In the genomic region with DNA sequence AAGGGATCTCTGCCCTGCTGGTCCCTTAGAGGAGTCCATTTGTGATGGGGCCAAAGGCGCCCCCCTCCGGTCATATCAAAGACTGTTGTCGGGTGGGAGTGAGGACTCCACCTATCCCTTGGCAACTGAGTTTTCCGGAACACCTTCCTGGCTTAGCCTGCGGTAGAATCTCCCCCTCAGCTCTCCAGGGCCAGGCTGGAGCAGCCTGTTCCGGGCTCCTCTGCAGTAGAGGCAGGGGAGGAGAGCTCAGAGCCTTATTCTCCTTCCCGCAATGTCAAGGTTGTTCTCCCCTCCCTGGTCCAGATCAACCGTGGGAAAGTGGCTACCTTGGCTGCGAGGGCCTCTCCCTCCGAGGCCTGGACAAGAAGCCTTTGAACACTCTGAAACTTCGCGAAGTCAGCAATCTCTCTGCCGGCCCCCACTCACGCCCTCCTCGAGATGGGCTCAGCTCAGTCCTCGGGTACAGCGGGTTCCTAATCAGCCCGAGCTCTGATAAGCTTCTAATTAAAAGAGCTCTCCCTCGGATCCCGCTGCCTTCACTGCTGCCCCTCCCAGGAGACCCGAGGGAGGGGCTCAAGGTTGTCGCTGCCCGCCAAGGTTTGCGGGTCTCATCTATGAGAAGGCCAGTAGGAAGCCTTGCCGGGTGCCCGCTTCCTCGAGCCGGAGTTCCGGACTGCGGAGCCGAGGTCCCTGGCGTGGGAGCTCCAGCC, we compare ENCODE assay signal across 8 mouse cellular contexts. TPM values are rescaled to one million over a fixed set of nuclear protein-coding genes. Genes with fewer than 3 reads are reported as not detected.
DNase-seq lines count a peak whose midpoint lies in the region; ATAC-seq lines count a peak whose summit lies in the region.
"Had no signal": no experiment of that assay in that cellular context is flagged by ENCODE, and none has a peak within 500 bp of the region (broad histone marks: within the 10 kb centered on the region; RNA-seq: fewer than 3 reads in every experiment).

No protein-coding gene starts in this region.

- peak overlapping the region; percentile 59 for H3K4me2 ChIP-seq in heart, embryonic 11.5 days
- H3K4me2 ChIP-seq in limb, embryonic 11.5 days (ENCODE audit: low read depth, severe bottlenecking): no peak overlapping the region

- under 1% methylated on average over 32 of the region's 32 CpGs for WGBS in heart, embryonic 11.5 days (ENCODE audit: insufficient replicate concordance)
- under 1% methylated on average over 32 of the region's 32 CpGs for WGBS in limb, embryonic 11.5 days

- no peak overlapping the region for H3K27ac ChIP-seq in heart, embryonic 11.5 days (ENCODE audit: low read depth, low read length)
- no peak overlapping the region for H3K27ac ChIP-seq in limb, embryonic 11.5 days (replicated peaks; ENCODE audit: low read depth, low read length)

- peaks cover 16% of the 10 kb centered on the region for H3K4me1 ChIP-seq in heart, embryonic 11.5 days (ENCODE audit: control insufficient read depth, insufficient read depth, low read length)
- peaks cover 11% of the 10 kb centered on the region for H3K4me1 ChIP-seq in limb, embryonic 11.5 days (ENCODE audit: control insufficient read depth, insufficient read depth, low read length)

- H3K4me3 ChIP-seq in heart, embryonic 11.5 days (ENCODE audit: low read depth, low read length): peak overlapping the region; percentile 38
- no peak overlapping the region for H3K4me3 ChIP-seq in limb, embryonic 11.5 days (ENCODE audit: low read depth, low read length)

- H3K27me3 ChIP-seq in heart, embryonic 11.5 days (ENCODE audit: control insufficient read depth, insufficient read depth, low read length): peaks cover 95% of the 10 kb centered on the region
- peaks cover 97% of the 10 kb centered on the region for H3K27me3 ChIP-seq in limb, embryonic 11.5 days (ENCODE audit: control insufficient read depth, insufficient read depth, low read length)

- peak; percentile 67 for DNase-seq in ovary, postnatal 36 days (ENCODE audit: low spot score)
- no peak for DNase-seq in ovary, postnatal 10 days (ENCODE audit: low spot score)
- peak; percentile 62 for DNase-seq in limb, embryonic 11.5 days (ENCODE audit: low spot score)
- peak; percentile 81 for DNase-seq in testis, postnatal 10 days (ENCODE audit: low spot score)
- no peak for DNase-seq in adrenal gland, postnatal 10 days
- no peak for DNase-seq in cerebellum, adult 8-10 months
- DNase-seq: gastrocnemius, postnatal 14 days had no signal

- no peaks in the 10 kb centered on the region for H3K36me3 ChIP-seq in heart, embryonic 11.5 days (ENCODE audit: control insufficient read depth, insufficient read depth, low read length)
- no peaks in the 10 kb centered on the region for H3K36me3 ChIP-seq in limb, embryonic 11.5 days (ENCODE audit: control insufficient read depth, insufficient read depth, low read length)

- H3K9me3 ChIP-seq in heart, embryonic 11.5 days (replicated peaks; ENCODE audit: control insufficient read depth, low read length): no peaks in the 10 kb centered on the region
- H3K9me3 ChIP-seq in limb, embryonic 11.5 days (ENCODE audit: control insufficient read depth, low read length): no peaks in the 10 kb centered on the region

- peak overlapping the region; percentile 56; the same call in 1 of the 2 replicates for H3K9ac ChIP-seq in heart, embryonic 11.5 days (ENCODE audit: low read depth, low read length)
- H3K9ac ChIP-seq in limb, embryonic 11.5 days (ENCODE audit: low read length): no peak overlapping the region

- no peak for ATAC-seq in heart, embryonic 11.5 days (replicated peaks; ENCODE audit: insufficient number of reproducible peaks, low FRiP score, low TSS enrichment)
- ATAC-seq in limb, embryonic 11.5 days (ENCODE audit: insufficient number of reproducible peaks, low FRiP score, low TSS enrichment, low read depth): no peak

RNA-seq across cellular contexts. Expression of a gene that starts 4.2 kb away (rescaled TPM):
- 32.9 and 37.5 TPM in 2 replicates for polyA plus RNA-seq in heart, embryonic 11.5 days (2014; fragmentation: Nextera tagmentation; extraction: Ambion mirVana)
- polyA plus RNA-seq in limb, embryonic 11.5 days (2014; fragmentation: Nextera tagmentation; extraction: Ambion mirVana): 1.7 and 2.0 TPM in 2 replicates
- 1 to 10 TPM; 2.8 to 5.1 TPM for total RNA-seq in adrenal gland, postnatal 10 days (2021)
- total RNA-seq: gastrocnemius, postnatal 14 days had no signal

RNA-seq across cellular contexts. Expression of a gene that starts 38.7 kb away (rescaled TPM):
- not detected in 2 replicates for polyA plus RNA-seq in heart, embryonic 11.5 days (2014; fragmentation: Nextera tagmentation; extraction: Ambion mirVana)
- polyA plus RNA-seq in limb, embryonic 11.5 days (2014; fragmentation: Nextera tagmentation; extraction: Ambion mirVana): not detected in 2 replicates
- not detected for total RNA-seq in adrenal gland, postnatal 10 days (2021)
- total RNA-seq: gastrocnemius, postnatal 14 days had no signal

Comparison
In these comparisons a context has a peak if more than half of its experiments do, and no peak if none do; other contexts are left out.
1. DNase-seq: peak in ovary, postnatal 36 days (single experiment), limb, embryonic 11.5 days (single experiment) and testis, postnatal 10 days (single experiment); none in ovary, postnatal 10 days (single experiment), adrenal gland, postnatal 10 days (single experiment) and cerebellum, adult 8-10 months (single experiment).
2. RNA of a gene that starts 4.2 kb away (polyA plus RNA-seq): 32.9 to 37.5 TPM in heart, embryonic 11.5 days; 1.7 to 2.0 TPM in limb, embryonic 11.5 days; every median in the first group is over 10 times any median in the second.